Mouse (Mus musculus): ENCODE results near the gene Cacna2d3.

The Cacna2d3 gene

DNA sequence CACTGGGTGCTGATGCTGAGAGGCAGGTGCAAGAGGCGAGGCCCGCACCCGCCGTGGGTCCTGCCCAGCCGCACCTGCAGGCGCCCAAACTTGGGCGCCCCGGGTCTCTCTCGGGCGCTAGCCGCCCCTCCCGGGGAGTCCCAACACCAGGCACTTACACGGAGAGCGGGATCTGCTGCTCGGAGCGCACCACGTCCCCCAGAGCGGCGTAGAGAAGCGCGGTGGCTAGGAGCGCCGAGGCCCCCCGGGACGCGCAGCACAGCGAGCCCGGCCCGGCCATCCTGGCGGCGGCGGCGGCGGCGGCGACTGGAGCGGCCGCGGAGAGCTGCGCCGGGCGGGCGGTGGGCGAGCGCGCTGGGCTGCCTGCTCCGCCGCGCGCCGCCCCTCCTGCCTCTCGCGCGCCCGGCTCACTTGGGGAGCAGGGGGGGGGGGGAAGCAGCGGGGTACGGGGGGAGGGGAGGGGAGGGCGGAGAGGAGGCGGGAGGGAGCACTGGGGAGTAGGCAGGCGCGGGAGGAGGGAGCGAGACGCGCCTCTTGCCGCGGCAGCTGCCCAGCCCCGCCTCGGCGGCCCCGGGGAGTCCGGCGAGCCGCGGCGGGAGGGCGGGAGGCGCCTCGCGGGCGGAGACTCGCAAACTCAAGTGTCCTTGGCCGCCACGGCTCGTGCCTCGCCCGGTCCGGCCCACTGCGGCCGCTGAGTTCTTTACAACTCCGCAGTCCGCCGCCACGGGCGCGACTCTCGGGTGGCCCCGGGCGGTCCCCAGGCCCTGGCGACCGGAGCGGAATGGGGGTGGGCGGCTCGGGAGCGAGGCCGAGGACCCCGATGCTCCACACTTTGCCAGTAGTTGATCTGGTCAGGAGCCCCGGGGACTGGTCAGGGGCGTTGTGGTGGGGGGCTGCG is at the start of gene Cacna2d3:
Gene Cacna2d3, minus strand, starts transcription at position 377 of the 898 bp plus-strand sequence.
- no peak for DNase-seq (ENCODE audit: low spot score)

GRCm38 (mm10) chr14:29769486-29769885 is 47.8 kb upstream of the Cacna2d3 start:
- DNase-seq (ENCODE audit: low spot score), result no peak

DNA sequence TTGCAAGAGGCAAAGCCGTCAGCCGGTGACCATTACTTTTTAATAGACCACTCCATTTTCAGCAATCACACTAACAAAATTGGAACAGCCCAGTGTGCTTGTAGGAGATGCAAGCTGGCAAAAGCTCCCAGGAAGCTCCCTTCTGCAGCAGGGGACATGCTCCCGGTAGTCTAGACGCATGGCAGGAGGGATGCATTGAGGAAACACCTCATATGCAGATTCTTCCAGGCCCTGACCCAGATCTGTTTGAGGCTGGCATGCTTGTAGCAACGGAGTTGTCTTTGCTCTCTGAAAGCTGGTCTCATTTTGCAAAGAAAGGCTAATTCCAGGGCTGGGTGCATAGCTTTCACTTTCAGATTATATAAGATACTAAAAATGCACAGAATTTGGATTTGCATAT is 31.2 kb upstream of the Cacna2d3 start:
- DNase-seq (ENCODE audit: low spot score), result no peak

GRCm38 (mm10) chr14:29738751-29739150 is 17.1 kb upstream of the Cacna2d3 start:
- DNase-seq (ENCODE audit: low spot score), result no peak

- DNase-seq (ENCODE audit: low spot score), result no peak
These were observed 8.6 kb upstream of the Cacna2d3 start for GRCm38 (mm10) chr14:29730256-29730655.

DNA sequence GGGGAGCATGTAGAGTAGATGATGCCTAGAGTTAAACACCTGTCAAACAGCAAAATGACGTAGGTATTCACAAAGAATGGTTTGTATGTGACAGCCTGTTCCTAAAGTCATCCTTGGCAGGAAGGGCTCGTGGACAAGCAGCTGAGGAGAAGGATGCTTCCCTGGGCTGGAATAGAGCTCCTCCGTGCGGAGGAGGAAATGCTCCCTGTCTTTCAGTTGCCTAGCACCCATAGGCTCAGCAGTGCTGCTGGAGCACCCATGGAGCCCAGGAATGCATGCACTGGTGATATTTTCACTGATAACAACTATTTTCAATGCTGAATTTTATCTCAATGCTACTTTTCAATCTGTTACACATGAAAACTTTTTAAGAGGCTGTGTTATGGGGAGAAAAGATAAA is 7.3 kb upstream of the Cacna2d3 start:
- DNase-seq (ENCODE audit: low spot score), result no peak

- DNase-seq (ENCODE audit: low spot score), result no peak
These were observed 5.9 kb upstream of the Cacna2d3 start for GRCm38 (mm10) chr14:29727596-29727995.

DNA sequence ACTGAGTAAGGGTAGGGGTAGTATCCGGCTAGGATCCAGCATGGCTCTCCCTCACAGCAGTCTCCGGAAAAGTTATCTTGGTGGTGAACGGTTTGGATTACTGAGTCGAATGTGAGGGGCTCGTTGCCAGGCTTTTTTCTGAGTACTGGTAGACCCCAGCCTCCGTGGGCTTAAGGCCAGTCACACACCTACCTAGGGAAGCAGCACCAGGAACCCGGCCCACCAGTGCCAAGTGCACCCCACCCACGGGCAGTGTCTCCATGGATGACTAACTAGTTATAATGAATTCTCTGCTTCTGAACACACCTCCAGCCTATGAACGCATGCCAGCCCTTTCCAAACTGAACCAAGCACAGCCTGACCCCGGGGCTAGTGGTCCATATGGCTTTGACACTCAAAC is 1.6 kb upstream of the Cacna2d3 start:
- DNase-seq (ENCODE audit: low spot score), result no peak

- no peak for DNase-seq (ENCODE audit: low spot score)
These were observed 940 bp upstream of the Cacna2d3 start for GRCm38 (mm10) chr14:29722386-29723221.

DNA sequence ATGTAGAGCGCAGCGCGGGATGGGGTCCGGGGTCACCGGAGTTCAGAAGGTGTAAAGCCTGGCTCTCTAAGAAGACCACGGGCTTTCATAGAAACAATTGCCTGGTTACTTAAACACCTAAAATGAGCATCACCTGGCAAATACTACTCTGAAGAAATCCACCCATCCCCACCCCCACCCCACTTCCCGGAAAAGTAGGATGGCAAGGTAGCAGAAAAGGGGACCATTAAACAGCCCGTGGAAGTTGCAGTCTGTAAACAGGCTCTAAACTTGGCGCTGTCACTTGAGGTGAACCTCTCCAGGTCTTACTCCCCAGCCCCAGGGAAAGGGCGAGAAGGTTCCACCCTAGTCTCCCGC is 555 bp downstream of the Cacna2d3 start:
- DNase-seq (ENCODE audit: low spot score), result no peak

DNA sequence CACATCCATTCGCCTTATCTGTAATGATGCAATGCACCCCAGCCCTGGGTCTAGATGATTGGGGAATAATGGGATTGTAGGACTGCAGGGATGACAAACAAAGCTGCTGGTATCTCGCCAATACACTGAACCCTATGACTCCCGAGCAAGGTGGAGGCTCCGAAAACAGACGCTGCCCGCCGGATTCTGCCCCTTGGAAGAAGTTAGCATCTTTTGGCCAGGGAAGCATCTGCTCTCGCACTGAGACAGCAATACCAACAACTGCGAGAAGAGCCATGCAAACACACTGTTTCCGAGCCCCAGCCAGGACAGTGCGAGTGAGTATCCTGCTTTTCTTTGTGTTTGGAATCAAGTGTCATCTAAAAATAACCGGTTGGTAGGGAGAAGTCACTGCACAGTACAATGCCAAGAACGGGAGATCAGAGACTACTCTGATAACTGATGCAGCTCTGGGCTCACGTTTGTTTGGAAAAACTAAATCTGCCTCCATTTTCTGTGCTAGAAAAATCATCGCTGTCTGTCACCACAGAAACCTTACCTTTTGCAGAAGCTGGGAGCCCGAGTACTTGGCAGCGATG is 1.2 kb downstream of the Cacna2d3 start:
- no peak for DNase-seq (ENCODE audit: low spot score)

DNA sequence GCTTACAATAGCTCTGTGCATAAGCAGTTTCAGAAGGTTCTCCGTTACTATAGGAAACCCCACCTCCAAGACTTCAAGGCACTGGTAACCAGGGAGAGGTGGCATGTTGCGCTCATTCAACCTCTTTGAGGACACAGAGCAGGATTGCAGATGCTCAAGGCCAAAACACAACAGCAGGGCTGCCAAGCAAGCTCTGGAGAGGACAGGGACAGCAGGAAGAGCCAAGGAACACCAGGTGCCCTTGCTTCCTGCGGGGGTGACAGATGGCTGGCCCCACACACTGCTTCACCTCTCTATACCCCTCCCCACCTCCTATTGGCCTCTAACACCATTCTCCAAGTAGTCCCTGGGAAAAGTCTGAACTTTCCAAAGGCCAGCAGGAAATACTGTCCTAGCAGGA is 9.0 kb downstream of the Cacna2d3 start:
- DNase-seq (ENCODE audit: low spot score), result no peak

DNA sequence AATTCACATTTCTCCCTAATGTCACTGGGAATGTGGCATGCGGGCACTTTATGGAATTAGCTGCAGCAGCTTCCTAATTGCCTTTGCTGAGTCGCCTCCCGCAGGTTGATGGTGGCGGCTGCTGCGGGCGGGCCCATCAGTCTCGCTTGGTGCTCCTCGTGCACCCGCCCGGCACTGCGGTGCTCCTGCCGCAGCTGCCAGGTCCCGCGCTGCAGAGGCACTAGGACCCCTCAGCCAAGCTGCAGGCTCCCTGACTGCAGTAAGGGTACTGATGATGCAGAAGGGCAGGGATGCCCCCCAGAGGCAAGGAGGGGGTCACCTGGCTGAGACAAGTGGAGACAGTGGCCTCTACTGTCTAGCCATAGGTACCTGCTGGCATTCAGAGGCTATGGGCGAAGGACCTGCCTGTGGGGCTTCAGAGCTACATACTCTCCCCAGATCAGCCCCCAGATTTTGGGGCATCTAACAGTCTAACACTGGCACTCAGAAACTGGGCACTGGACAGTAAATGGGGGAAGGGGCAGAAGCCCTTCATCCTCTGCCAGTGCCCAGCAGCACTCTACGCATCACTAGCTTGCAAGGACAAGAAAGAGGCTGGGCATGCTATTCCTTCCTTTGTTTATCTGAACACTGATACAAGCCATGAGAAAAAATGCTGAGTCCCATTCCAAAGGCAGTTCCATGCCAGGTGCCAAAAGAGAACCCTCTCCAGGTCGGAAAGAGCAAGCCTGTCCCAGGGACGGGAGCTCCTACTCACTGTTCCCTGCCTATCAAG is 13.9 kb downstream of the Cacna2d3 start:
- no peak for DNase-seq (ENCODE audit: low spot score)

GRCm38 (mm10) chr14:29702762-29703161 is 18.9 kb downstream of the Cacna2d3 start:
- DNase-seq (ENCODE audit: low spot score), result no peak

GRCm38 (mm10) chr14:29696131-29696530 is 25.5 kb downstream of the Cacna2d3 start:
- no peak for DNase-seq (ENCODE audit: low spot score)

- no peak for DNase-seq (ENCODE audit: low spot score)
These were observed 49.1 kb downstream of the Cacna2d3 start for GRCm38 (mm10) chr14:29672436-29673050.

GRCm38 (mm10) chr14:29669826-29670225 is 51.8 kb downstream of the Cacna2d3 start:
- no peak for DNase-seq (ENCODE audit: low spot score)

DNA sequence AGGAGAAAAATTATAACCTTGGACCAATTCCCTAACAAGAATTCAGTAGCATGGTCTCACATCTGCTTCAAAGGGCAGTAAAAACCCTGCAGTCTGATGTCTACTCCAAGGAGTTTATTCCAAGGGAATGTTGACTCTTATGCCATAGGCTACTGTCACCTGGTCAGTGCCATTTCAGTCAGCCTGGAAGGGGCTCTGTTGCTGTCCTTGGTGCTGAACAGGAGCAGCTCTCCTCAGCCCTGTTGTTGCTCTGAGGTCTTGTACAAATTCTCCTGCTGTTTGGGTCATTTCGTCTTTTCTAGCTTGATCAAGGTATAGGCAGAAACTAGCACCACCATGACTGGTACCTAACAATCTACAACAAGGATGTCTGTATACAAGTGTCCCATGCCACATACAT is 64.7 kb downstream of the Cacna2d3 start:
- DNase-seq (ENCODE audit: low spot score), result no peak

DNA sequence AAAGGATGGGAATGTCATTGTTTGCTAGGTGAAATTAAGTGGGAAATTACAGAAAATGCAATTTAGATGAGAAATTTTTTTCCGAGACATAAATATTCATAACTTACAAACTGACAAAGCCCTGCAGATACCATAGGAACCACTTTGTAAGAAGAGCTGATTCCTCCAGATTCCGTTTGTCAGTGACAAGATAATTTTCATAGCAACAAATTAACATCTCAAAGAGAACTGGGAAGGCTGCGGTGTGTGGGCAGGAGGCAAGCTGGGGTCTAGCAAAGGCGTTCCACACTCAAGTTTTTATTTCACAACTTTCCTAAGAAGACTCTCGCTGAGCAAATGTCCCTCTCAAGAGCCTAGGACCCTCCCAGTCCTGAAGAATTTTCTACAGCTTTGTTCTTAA is 71.1 kb downstream of the Cacna2d3 start:
- no peak for DNase-seq (ENCODE audit: low spot score)

DNA sequence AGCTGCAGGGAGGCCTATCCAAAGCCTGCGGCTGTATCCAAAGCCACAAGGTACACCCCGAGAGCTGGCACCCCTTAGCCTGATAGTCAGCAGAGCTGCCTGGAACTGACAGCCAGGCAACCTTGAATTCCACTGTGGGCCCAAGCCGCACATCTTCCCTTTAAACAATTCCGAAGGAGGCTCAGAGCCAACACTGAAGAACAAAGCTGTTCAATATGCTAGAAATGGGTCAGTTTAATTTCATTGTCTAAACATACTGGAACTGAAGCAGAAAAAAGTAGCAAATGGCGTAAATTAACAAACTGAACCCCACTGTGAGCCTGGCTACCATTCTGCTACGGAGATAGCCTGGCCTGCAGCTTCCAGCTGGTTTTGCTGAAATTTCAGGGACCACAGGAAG is 72.9 kb downstream of the Cacna2d3 start:
- no peak for DNase-seq (ENCODE audit: low spot score)

GRCm38 (mm10) chr14:29645421-29645820 is 76.2 kb downstream of the Cacna2d3 start:
- no peak for DNase-seq (ENCODE audit: low spot score)

GRCm38 (mm10) chr14:29643217-29643616 is 78.4 kb downstream of the Cacna2d3 start:
- no peak for DNase-seq (ENCODE audit: low spot score)
